Mouse (Mus musculus): ENCODE measurements around the gene Cdkl4. TPM values are rescaled to one million over a fixed set of nuclear protein-coding genes. Genes with fewer than 3 reads are reported as not detected.
A peak's percentile ranks its signal among the peaks of the same experiment; 100 is the strongest.

Gene Cdkl4
- polyA plus RNA-seq, 1 experiment from 2014 or later, result 3.7 TPM

DNA sequence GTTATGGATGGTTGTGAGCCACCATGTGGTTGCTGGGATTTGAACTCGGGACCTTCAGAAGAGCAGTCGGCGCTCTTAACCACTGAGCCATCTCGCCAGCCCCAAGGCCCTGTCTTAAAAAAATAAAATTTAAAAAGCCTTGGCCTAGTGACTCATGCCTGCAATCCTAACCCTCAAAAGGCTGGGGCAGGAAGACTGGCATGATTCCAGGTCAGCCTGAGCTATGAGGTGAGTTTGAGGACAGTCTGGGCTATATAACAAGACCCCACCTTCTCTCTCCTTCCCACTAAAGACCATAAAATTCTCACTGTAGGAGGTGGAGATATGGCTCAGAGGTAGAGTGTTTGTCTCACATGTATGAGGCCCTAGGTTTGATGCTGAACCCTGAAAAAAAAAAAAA lies 85.3 kb downstream of the Cdkl4 start:
- Histone ChIP-seq H3K9ac (replicated peaks) (no peak overlapping the region), H3K27me3 (no peaks in the 10 kb centered on the region), H3K36me3 (no peaks in the 10 kb centered on the region), H3K27ac (replicated peaks) (no peak overlapping the region), H3K4me2 (replicated peaks) (no peak overlapping the region), H3K9me3 (no peaks in the 10 kb centered on the region), H3K4me1 (no peaks in the 10 kb centered on the region), H3K4me3 (no peak overlapping the region)
- 95% methylated on average over 4 of the region's 4 CpGs for WGBS
- ATAC-seq (replicated peaks), result no peak

DNA sequence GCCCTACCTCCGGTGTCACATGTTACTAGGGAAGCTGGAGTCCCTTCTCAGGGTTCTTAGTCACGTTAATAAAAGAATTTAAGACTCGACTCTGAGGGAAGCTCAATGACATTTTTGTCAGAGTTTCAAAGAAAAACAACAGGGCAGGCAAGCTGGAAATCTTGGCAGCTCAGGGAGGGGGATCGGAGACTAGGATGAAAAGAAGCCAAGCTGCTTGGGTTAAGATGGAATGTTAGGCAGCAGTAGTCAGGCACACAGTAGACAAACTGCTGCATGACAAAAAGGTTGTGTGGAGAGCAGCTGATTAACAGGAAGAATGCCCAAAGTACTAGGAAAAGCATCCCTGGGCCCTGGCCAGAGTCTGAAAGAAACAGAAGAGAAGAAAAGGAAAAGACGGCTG lies 87.4 kb downstream of the Cdkl4 start:
- Histone ChIP-seq H3K4me3 (no peak overlapping the region), H3K9ac (replicated peaks) (no peak overlapping the region), H3K9me3 (no peaks in the 10 kb centered on the region), H3K27ac (replicated peaks) (no peak overlapping the region), H3K4me1 (no peaks in the 10 kb centered on the region), H3K36me3 (no peaks in the 10 kb centered on the region), H3K4me2 (replicated peaks) (no peak overlapping the region), H3K27me3 (no peaks in the 10 kb centered on the region)
- ATAC-seq (replicated peaks), result no peak
- WGBS, result 51% methylated on average over 5 of the region's 5 CpGs

DNA sequence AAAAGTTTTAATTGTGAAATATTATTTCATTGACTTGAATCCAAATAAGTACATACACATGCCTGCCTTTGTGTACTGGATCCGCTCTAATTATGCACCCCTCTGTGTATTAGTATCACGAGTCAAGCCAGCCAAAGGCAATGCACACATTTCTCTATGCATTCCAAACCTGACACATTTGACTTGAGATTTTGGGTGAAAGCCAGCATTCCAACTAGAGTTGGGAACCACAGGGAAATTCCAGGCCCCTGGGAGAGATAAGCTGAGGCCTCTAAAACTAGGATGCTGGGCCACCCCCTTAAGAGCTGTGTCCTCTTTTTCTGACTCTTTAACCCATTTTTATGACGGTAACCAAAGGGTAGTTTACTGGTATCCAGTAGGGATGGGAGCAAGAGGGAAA lies 88.7 kb downstream of the Cdkl4 start:
- H3K27ac ChIP-seq (replicated peaks), result 0 out of 2 replicates have a peak overlapping the region, but pooled peaks have one; percentile 5
- H3K9ac ChIP-seq (replicated peaks), result no peak overlapping the region
- H3K36me3 ChIP-seq, result no peaks in the 10 kb centered on the region
- no peaks in the 10 kb centered on the region for H3K4me1 ChIP-seq
- no peaks in the 10 kb centered on the region for H3K27me3 ChIP-seq
- no peak for ATAC-seq (replicated peaks)
- H3K9me3 ChIP-seq, result no peaks in the 10 kb centered on the region
- no peak overlapping the region for H3K4me3 ChIP-seq
- H3K4me2 ChIP-seq (replicated peaks), result no peak overlapping the region
- 55% methylated on average over 3 of the region's 3 CpGs for WGBS

DNA sequence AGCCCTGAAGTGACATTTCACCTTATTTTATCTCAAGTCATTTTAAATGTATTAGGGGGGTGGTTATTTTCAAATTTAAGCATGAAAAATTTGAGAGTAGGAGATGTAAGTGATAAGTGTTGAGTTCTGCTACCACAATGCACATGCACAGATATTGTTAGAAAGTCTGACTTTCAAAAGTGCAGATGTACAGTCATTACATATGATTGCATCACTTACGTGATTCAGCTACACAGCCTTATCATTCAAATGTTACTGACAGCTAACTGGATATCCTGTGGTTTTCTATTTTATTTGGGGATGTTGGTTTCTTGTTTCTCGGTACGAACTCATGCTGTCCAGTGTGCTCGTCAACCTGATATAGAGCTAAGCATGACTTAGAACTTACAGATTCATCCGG lies 92.5 kb downstream of the Cdkl4 start:
- Histone ChIP-seq H3K9me3 (no peaks in the 10 kb centered on the region), H3K4me1 (peaks cover 23% of the 10 kb centered on the region), H3K4me3 (no peak overlapping the region), H3K9ac (replicated peaks) (no peak overlapping the region), H3K4me2 (replicated peaks) (no peak overlapping the region), H3K27me3 (no peaks in the 10 kb centered on the region), H3K27ac (replicated peaks) (no peak overlapping the region), H3K36me3 (no peaks in the 10 kb centered on the region)
- WGBS, result 94% methylated on average over 5 of the region's 5 CpGs
- ATAC-seq (replicated peaks), result no peak

DNA sequence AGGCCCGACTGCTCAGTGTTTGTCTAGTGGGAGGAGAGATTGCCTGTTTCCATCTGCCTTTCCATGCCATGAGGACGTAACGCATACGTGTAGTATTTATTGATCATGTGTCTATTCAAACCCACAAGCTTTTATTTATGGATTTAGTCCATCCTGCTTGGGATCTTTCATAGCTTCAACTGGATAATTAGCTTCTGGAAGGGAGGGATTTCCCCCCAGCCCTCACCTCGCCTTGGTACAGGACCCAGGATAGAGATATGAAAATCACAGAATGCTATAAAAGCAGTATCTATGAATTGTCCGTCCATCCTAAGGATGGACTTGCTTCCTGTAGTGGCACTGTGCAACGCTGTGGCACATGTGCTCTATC lies 96.8 kb downstream of the Cdkl4 start:
- Histone ChIP-seq H3K27ac (replicated peaks) (peak overlapping the region; percentile 98), H3K27me3 (no peaks in the 10 kb centered on the region), H3K36me3 (no peaks in the 10 kb centered on the region), H3K4me1 (peaks cover 40% of the 10 kb centered on the region), H3K4me2 (replicated peaks) (peak overlapping the region; percentile 62), H3K9ac (replicated peaks) (peak overlapping the region; percentile 97), H3K4me3 (peak overlapping the region; percentile 98), H3K9me3 (no peaks in the 10 kb centered on the region)
- ATAC-seq (replicated peaks), result no peak; the same call in 1 of the 2 replicates
- 20% methylated on average over 7 of the region's 7 CpGs for WGBS

DNA sequence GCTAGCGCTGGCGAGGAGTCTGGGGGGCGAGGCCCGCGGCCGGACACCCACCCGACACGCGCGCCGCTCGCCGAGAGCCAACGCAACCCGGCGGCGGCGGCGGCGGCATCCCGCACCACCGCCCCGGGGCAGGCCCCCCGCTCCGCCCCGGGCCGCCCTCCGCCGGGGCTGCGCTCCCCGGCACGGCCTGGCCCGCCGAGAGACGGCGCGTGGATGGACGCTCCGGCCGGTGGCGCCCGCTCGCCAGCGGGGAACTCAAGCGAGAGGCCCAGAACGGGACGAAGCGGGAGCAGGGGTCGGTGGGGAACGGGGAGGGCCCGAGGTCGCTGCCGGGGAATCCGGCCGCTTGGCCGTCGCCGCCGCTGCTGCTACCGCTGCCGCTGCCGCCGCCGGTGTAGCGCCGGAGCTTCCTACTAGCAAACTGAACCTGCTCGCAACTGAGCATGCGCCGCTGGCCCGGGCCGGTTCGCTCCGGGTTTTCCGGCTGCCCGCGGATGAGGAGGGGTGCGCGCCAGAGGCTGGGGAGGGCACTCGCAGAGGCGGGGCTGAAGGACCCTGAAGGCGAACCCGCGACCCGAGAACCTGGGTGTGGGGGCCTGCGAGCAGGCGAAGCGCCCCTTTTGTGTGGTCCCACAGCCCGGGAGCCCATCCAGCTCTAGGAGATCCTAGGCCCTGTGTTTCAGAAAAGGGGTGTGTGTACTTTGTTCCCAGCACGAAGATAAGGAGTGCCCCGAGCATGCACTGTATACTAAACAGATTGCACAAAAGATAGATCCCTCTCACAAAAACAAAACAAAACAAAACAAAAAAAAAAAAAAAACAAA lies 97.4 kb downstream of the Cdkl4 start, which contains the start of gene Sos1:
TSS of gene Sos1 (minus strand) at position 423 of the 824 bp plus-strand sequence.
- Histone ChIP-seq H3K4me2 (replicated peaks) (peak within 1 kb of the TSS; percentile 62), H3K36me3 (no peaks in the 10 kb centered on the region), H3K9ac (replicated peaks) (peak within 1 kb of the TSS; percentile 97), H3K27ac (replicated peaks) (peak within 1 kb of the TSS; percentile 98), H3K4me3 (peak within 1 kb of the TSS; percentile 98), H3K4me1 (peaks cover 40% of the 10 kb centered on the region), H3K9me3 (no peaks in the 10 kb centered on the region), H3K27me3 (no peaks in the 10 kb centered on the region)
- WGBS, result under 1% methylated on average over 81 of the region's 90 CpGs
- ATAC-seq (replicated peaks), result peak; percentile 87

DNA sequence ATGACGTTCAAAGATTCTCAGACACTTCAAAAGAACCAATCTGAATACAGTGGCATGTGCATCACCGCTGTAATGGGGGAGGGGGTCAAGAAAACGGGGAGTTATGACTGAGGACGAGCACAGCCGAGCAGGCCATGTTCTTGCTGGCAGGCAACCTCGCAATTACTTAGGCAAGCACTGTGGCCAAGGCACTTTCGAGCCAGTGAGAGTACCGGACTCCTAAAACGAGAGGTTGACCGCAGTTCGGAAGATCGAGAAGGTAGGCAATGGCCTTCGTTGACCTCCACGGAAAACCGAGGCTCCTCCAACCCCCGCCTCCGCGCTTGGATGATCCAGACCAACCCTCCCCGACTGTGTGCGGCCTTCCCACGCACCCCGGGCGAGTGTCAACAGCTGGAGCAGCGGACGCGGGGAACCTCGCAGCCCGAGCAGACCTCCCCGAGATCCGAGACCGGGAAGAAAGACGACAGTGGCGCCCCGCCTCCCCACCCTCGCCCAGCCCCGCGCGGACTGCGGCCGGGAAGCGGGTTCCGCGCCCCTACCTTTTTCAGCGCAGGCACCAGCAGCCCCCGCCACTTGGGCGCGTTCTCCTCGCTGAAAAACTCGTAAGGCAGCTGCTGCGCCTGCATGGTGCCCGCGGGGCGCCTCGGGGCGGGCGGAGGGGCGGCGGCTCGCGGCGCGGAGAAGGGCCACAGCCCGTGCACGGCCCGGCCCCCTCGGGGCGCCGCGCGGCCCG lies 98.2 kb downstream of the Cdkl4 start:
- Histone ChIP-seq H3K27ac (replicated peaks) (peak overlapping the region; percentile 98), H3K9me3 (no peaks in the 10 kb centered on the region), H3K9ac (replicated peaks) (peak overlapping the region; percentile 97), H3K36me3 (no peaks in the 10 kb centered on the region), H3K27me3 (no peaks in the 10 kb centered on the region), H3K4me3 (peak overlapping the region; percentile 98), H3K4me2 (replicated peaks) (peak overlapping the region; percentile 62), H3K4me1 (peaks cover 40% of the 10 kb centered on the region)
- peak; percentile 35; the same call in 1 of the 2 replicates for ATAC-seq (replicated peaks)
- under 1% methylated on average over 71 of the region's 71 CpGs for WGBS

DNA sequence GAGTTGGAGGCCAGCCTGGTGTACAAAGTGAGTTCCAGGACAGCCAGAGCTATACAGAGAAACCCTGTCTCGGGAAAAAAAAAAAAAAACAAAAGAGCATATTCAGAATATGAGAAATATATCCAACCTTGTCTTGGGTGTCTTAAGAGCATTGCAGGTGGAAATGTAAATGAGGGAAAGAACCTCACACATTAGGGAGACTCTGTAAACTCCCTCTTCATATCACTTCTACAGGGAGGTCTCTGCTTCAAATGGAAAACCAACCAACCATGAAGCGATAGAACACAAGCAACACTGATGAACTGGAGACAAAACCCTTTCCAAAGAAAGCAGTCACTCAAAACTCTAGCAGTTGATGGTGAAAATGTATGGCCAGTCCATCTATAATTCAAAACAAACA lies 99.9 kb downstream of the Cdkl4 start:
- no peak overlapping the region for H3K4me3 ChIP-seq
- H3K9me3 ChIP-seq, result no peaks in the 10 kb centered on the region
- no peaks in the 10 kb centered on the region for H3K27me3 ChIP-seq
- ATAC-seq (replicated peaks), result no peak
- no peak overlapping the region for H3K4me2 ChIP-seq (replicated peaks)
- 83% methylated on average over 2 of the region's 2 CpGs for WGBS
- H3K36me3 ChIP-seq, result no peaks in the 10 kb centered on the region
- no peak overlapping the region for H3K27ac ChIP-seq (replicated peaks)
- peaks cover 40% of the 10 kb centered on the region for H3K4me1 ChIP-seq
- H3K9ac ChIP-seq (replicated peaks), result no peak overlapping the region

DNA sequence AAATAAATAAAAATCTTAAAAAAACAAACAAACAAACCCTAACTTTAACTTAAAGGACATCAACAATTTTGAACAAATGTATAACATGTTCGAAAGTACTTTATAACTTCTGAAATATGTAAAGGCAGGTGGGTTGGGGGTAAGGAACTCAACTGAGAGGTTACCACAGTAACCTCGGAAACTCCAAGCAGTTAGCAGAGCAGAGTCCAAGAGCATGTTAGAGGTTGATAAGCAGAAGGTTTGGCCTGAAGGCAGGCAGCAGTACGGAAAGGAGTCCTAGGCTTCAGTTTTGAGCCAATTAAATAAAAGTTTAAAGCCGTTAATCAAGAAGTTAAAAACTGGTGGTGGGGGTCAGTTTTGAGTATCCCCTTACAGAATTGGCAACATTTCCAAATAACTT lies 101.1 kb downstream of the Cdkl4 start:
- no peak for ATAC-seq (replicated peaks)
- H3K4me1 ChIP-seq, result peaks cover 34% of the 10 kb centered on the region
- no peaks in the 10 kb centered on the region for H3K9me3 ChIP-seq
- no peaks in the 10 kb centered on the region for H3K27me3 ChIP-seq
- H3K27ac ChIP-seq (replicated peaks), result no peak overlapping the region
- H3K4me2 ChIP-seq (replicated peaks), result no peak overlapping the region
- WGBS, result 92% methylated on average over 4 of the region's 4 CpGs
- H3K4me3 ChIP-seq, result no peak overlapping the region
- H3K9ac ChIP-seq (replicated peaks), result no peak overlapping the region
- H3K36me3 ChIP-seq, result no peaks in the 10 kb centered on the region

Other genes with a start within 250 kb of the Cdkl4 start
- 2.3 and 2.8 TPM in 2 replicates for gene Gm10190, start 204.3 kb downstream of the Cdkl4 start, polyA plus RNA-seq (2015; fragmentation: Nextera tagmentation; extraction: Ambion mirVana)
- 7.2 and 7.5 TPM in 2 replicates for gene Sos1, start 97.4 kb downstream of the Cdkl4 start, polyA plus RNA-seq (2015; fragmentation: Nextera tagmentation; extraction: Ambion mirVana)
- gene Map4k3, start 150.7 kb upstream of the Cdkl4 start, polyA plus RNA-seq (2015; fragmentation: Nextera tagmentation; extraction: Ambion mirVana), result 31.7 and 33.5 TPM in 2 replicates

Measured in forebrain, embryonic 15.5 days (tissue).